Mouse (Mus musculus) CH12.LX (cell line): Measurements from ENCODE around the gene 4930544D05Rik. TPM values are rescaled to one million over a fixed set of nuclear protein-coding genes. Genes with fewer than 3 reads are reported as not detected.
A peak's percentile ranks its signal among the peaks of the same experiment; 100 is the strongest.

Source experiments
- DNase-seq: peaks from one replicate; pipeline ENCODE4 v3.0.0-alpha.2; 2013; ENCODE audit errors: extremely low read depth
- H3K27ac ChIP-seq: 2 replicates; pipeline ENCODE4 v1.5.1; 2012; ENCODE audit warnings: low read depth, mild to moderate bottlenecking, control low read depth, moderate library complexity; ENCODE audit not compliant: insufficient read depth
- H3K27me3 ChIP-seq: replicated peaks from 2 replicates; pipeline ENCODE3; 2012; ENCODE audit warnings: inconsistent platforms
- H3K36me3 ChIP-seq, 2 experiments: replicated peaks in 1 of 2; 2 replicates each; pipeline versions ENCODE3 to v1.6.1; 2012; ENCODE audit warnings: inconsistent platforms in 1 of 2, low read length in 1 of 2, mild to moderate bottlenecking in 1 of 2, mixed read lengths in 1 of 2, moderate library complexity in 1 of 2; ENCODE audit not compliant: control insufficient read depth in 1 of 2, insufficient read depth in 1 of 2
- H3K4me1 ChIP-seq, 2 experiments: 2 replicates each; pipeline ENCODE4 v1.6.1; 2012; ENCODE audit warnings: inconsistent platforms in 1 of 2, moderate library complexity in 1 of 2; ENCODE audit not compliant: insufficient read depth in 2 of 2, control insufficient read depth in 1 of 2
- H3K4me2 ChIP-seq: 2 replicates; pipeline ENCODE4 v1.6.1; 2012; ENCODE audit warnings: low read depth, mild to moderate bottlenecking, control low read depth; ENCODE audit not compliant: poor library complexity, insufficient read depth, severe bottlenecking
- H3K4me3 ChIP-seq, 3 experiments: fragments of 150-350 bp in 1 of 3; sonication (generic) in 1 of 3; replicated peaks in 1 of 3; 2 replicates each; pipeline versions ENCODE3 to v1.5.1; 2011 to 2012; ENCODE audit warnings: low read depth in 2 of 3, low read length in 2 of 3, mild to moderate bottlenecking in 2 of 3, moderate library complexity in 2 of 3, control low read depth in 1 of 3, improper control_type of control experiment in 1 of 3, inconsistent platforms in 1 of 3, mixed read lengths in 1 of 3; ENCODE audit not compliant: poor library complexity in 1 of 3
- H3K79me2 ChIP-seq: replicated peaks from 2 replicates; pipeline ENCODE4 v1.6.1; 2012; ENCODE audit warnings: mild to moderate bottlenecking, moderate library complexity; ENCODE audit not compliant: control insufficient read depth, poor library complexity, insufficient read depth, severe bottlenecking; ENCODE audit errors: extremely low read depth
- H3K9ac ChIP-seq: 2 replicates; pipeline ENCODE4 v1.6.1; 2012; ENCODE audit warnings: low read depth, mild to moderate bottlenecking, control low read depth, moderate library complexity; ENCODE audit not compliant: insufficient read depth
- H3K9me3 ChIP-seq: replicated peaks from 2 replicates; pipeline ENCODE3; 2012; ENCODE audit warnings: low read length, inconsistent platforms, mixed read lengths
- BHLHE40 ChIP-seq: IDR thresholded peaks from 2 replicates; pipeline ENCODE4 v1.6.1; 2011; ENCODE audit warnings: mild to moderate bottlenecking, low read depth, low read length, improper control_type of control experiment
- CHD2 ChIP-seq: IDR thresholded peaks from 2 replicates; pipeline ENCODE4 v1.6.1; 2011; ENCODE audit warnings: low read length, improper control_type of control experiment
- CTCF ChIP-seq, 2 experiments: IDR thresholded peaks in 1 of 2; conservative IDR thresholded peaks in 1 of 2; 2 replicates each; pipeline ENCODE4 v1.5.1; 2011 to 2012; ENCODE audit warnings: low read depth in 2 of 2, low read length in 2 of 2, improper control_type of control experiment in 1 of 2, inconsistent platforms in 1 of 2, mild to moderate bottlenecking in 1 of 2, moderate library complexity in 1 of 2
- ELF1 ChIP-seq: IDR thresholded peaks from 2 replicates; pipeline ENCODE4 v1.6.1; 2014; ENCODE audit warnings: low read depth, mild to moderate bottlenecking, inconsistent platforms, low read length, improper control_type of control experiment
- EP300 ChIP-seq: IDR thresholded peaks from 2 replicates; pipeline ENCODE4 v1.6.1; 2011; ENCODE audit warnings: low read length, improper control_type of control experiment
- ETS1 ChIP-seq: conservative IDR thresholded peaks from 2 replicates; pipeline ENCODE4 v1.6.1; 2012; ENCODE audit warnings: low read depth, mild to moderate bottlenecking, inconsistent platforms, low read length, improper control_type of control experiment, moderate library complexity
- GABPA ChIP-seq: IDR thresholded peaks from 2 replicates; pipeline ENCODE4 v1.6.1; 2012; ENCODE audit warnings: low read depth, low read length, improper control_type of control experiment, inconsistent platforms; ENCODE audit not compliant: insufficient replicate concordance
- IRF4 ChIP-seq: IDR thresholded peaks from 2 replicates; pipeline ENCODE4 v1.6.1; 2014; ENCODE audit warnings: low read depth, mild to moderate bottlenecking, inconsistent platforms, low read length, improper control_type of control experiment
- JUN ChIP-seq: IDR thresholded peaks from 2 replicates; pipeline ENCODE4 v1.6.1; 2011; ENCODE audit warnings: low read depth, mild to moderate bottlenecking, low read length, improper control_type of control experiment, moderate library complexity; ENCODE audit not compliant: insufficient read depth
- JUND ChIP-seq: conservative IDR thresholded peaks from 2 replicates; pipeline ENCODE4 v1.6.1; 2011; ENCODE audit warnings: low read depth, low read length, improper control_type of control experiment
- KAT2A ChIP-seq: IDR thresholded peaks from 2 replicates; pipeline ENCODE4 v1.6.1; 2012; ENCODE audit warnings: low read length, improper control_type of control experiment, inconsistent platforms; ENCODE audit not compliant: insufficient replicate concordance
- MAFK ChIP-seq: IDR thresholded peaks from 2 replicates; pipeline ENCODE4 v1.6.1; 2011; ENCODE audit warnings: low read length, improper control_type of control experiment; ENCODE audit not compliant: insufficient replicate concordance
- MAZ ChIP-seq: IDR thresholded peaks from 2 replicates; pipeline ENCODE4 v1.6.1; 2012; ENCODE audit warnings: low read depth, mild to moderate bottlenecking, inconsistent platforms, low read length, improper control_type of control experiment, moderate library complexity
- MEF2A ChIP-seq: IDR thresholded peaks from 2 replicates; pipeline ENCODE4 v1.6.1; 2014; ENCODE audit warnings: low read depth, mild to moderate bottlenecking, inconsistent platforms, low read length, improper control_type of control experiment, borderline replicate concordance
- MXI1 ChIP-seq: IDR thresholded peaks from 2 replicates; pipeline ENCODE4 v1.6.1; 2011; ENCODE audit warnings: mild to moderate bottlenecking, low read depth, low read length, improper control_type of control experiment
- MYC ChIP-seq: IDR thresholded peaks from 2 replicates; pipeline ENCODE4 v1.6.1; 2011; ENCODE audit warnings: low read depth, mild to moderate bottlenecking, improper control_type of control experiment, low read length
- NELFE ChIP-seq: IDR thresholded peaks from 2 replicates; pipeline ENCODE4 v1.6.1; 2011; ENCODE audit warnings: low read depth, low read length, improper control_type of control experiment
- NRF1 ChIP-seq: IDR thresholded peaks from 2 replicates; pipeline ENCODE4 v1.6.1; 2014; ENCODE audit warnings: low read depth, mild to moderate bottlenecking, inconsistent platforms, low read length, improper control_type of control experiment, moderate library complexity
- POLR2AphosphoS2 ChIP-seq: IDR thresholded peaks from 2 replicates; pipeline ENCODE4 v1.6.1; 2011; ENCODE audit warnings: low read depth, low read length, improper control_type of control experiment
- RAD21 ChIP-seq: IDR thresholded peaks from 2 replicates; pipeline ENCODE4 v1.6.1; 2011; ENCODE audit warnings: low read depth, mild to moderate bottlenecking, low read length, improper control_type of control experiment, moderate library complexity
- SMC3 ChIP-seq: IDR thresholded peaks from 2 replicates; pipeline ENCODE4 v1.6.1; 2011; ENCODE audit warnings: low read depth, low read length, improper control_type of control experiment
- TBP ChIP-seq: conservative IDR thresholded peaks from 2 replicates; pipeline ENCODE4 v1.6.1; 2011; ENCODE audit warnings: low read depth, low read length, improper control_type of control experiment
- TCF12 ChIP-seq: IDR thresholded peaks from 2 replicates; pipeline ENCODE4 v1.6.1; 2014; ENCODE audit warnings: low read depth, mild to moderate bottlenecking, inconsistent platforms, low read length, improper control_type of control experiment
- UBTF ChIP-seq: IDR thresholded peaks from 2 replicates; pipeline ENCODE4 v1.6.1; 2012; ENCODE audit warnings: low read depth, mild to moderate bottlenecking, inconsistent platforms, low read length, improper control_type of control experiment, moderate library complexity
- USF1 ChIP-seq: IDR thresholded peaks from 2 replicates; pipeline ENCODE4 v1.6.1; 2014; ENCODE audit warnings: low read depth, mild to moderate bottlenecking, inconsistent platforms, low read length, improper control_type of control experiment
- dilution Hi-C: fragments of 300-500 bp; cut with MboI; formaldehyde crosslinking; loops from 2 replicates; pipeline ENCODE4 v1.14.3; 2020; ENCODE audit warnings: low sequenced_read_pairs; ENCODE audit not compliant: extremely low pct_unique_long_range_greater_than_20kb, extremely low pct_ligation_motif_present
- in situ Hi-C: fragments of 300-500 bp; cut with MboI; formaldehyde crosslinking; loops from 3 replicates; pipeline ENCODE4 v1.14.3; 2019; ENCODE audit warnings: low sequenced_read_pairs, low pct_ligation_motif_present, low pct_unique_long_range_greater_than_20kb, mixed read lengths
- polyA plus RNA-seq: library from polyadenylated mRNA; unstranded; fragments of >175 nt; gene quantifications from 2 replicates; pipeline ENCODE4 v1.2.1, GENCODE M21; 2012; ENCODE audit warnings: low read depth; ENCODE audit not compliant: insufficient read length
- total RNA-seq, 2 experiments: library from RNA; depleted of rRNA; stranded (reverse); fragments of 300-350 nt in 1 of 2; fragments of >200 nt in 1 of 2; gene quantifications; 2 replicates each; pipeline ENCODE4 v1.2.3; 2012 to 2014

4930544D05Rik gene
- total and polyA plus RNA-seq, 3 experiments = 0.17 TPM; not detected in 2

DNA sequence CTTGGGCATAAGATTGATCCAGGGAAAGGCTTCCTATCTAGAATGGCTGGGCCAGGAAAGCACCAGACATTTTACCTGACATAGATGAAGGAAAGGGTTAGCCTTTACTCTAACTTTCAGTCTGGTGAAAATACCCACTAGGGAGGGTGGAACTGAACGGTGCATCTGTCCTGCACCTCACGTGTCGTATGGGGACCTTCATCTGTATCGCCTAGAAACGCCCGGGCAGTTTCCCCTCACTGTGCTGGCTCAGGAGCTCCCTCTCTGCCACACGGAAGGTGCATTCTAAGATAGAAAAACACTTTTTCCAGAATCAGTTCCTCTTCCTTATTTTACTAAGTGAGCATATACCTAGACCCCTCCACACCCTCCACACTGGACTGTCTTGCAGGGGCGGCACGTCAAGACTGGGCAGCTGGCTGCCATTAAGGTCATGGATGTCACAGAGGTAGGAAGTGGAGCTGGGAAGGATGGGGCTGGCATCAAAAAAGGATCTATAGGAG, 17.1 kb upstream of the 4930544D05Rik start:
- Histone ChIP-seq H3K4me1 (peaks cover 38 to 84% of the 10 kb centered on the region in 2 experiments), H3K36me3 (peaks cover 34 to 64% of the 10 kb centered on the region in 2 experiments), H3K4me2 (no peak overlapping the region)
- TF ChIP-seq TCF12 = no peak
- TF ChIP-seq SMC3 = peak; percentile 21; the same call in 1 of the 2 replicates
- no peak for TF ChIP-seq USF1
- TF ChIP-seq ELF1 = peak; percentile 65
- TF ChIP-seq GABPA = no peak
- no peak; the same call in 1 of the 2 replicates for TF ChIP-seq MXI1
- peak; percentile 87 for TF ChIP-seq EP300
- peak; percentile 53; the same call in 1 of the 2 replicates for TF ChIP-seq JUND
- peak; percentile 68 for TF ChIP-seq MYC
- TF ChIP-seq NELFE = no peak
- TF ChIP-seq UBTF = no peak
- no peak for TF ChIP-seq POLR2AphosphoS2
- peak; percentile 25 for TF ChIP-seq RAD21
- no peak for TF ChIP-seq TBP
- peak; percentile 95 for TF ChIP-seq BHLHE40
- peak in 1 of 2 experiments; percentile 41; a peak in 2 of 4 replicates for TF ChIP-seq CTCF (conservative IDR thresholded peaks at IDR 0.05 in 1 of 2, IDR thresholded peaks at IDR 0.05 in 1 of 2; ENCODE audit: low read depth in 2 of 2, low read length in 2 of 2)
- TF ChIP-seq KAT2A = no peak
- 0 out of 2 replicates have a peak, but pooled peaks have one; percentile 20 for TF ChIP-seq MEF2A
- peak; percentile 35; the same call in 1 of the 2 replicates for TF ChIP-seq CHD2
- no peak for TF ChIP-seq JUN
- TF ChIP-seq ETS1 = peak; percentile 69
- TF ChIP-seq MAFK = peak; percentile 33; the same call in 1 of the 2 replicates
- TF ChIP-seq IRF4 = peak; percentile 90
- TF ChIP-seq NRF1 = no peak
- no peak for TF ChIP-seq MAZ
- TF ChIP-seq, all 38 proteins: peak for 13
- Histone ChIP-seq H3K27me3 (no peaks in the 10 kb centered on the region), H3K9ac (no peak overlapping the region), H3K9me3 (no peaks in the 10 kb centered on the region), H3K27ac (peak overlapping the region; percentile 33; the same call in 1 of the 2 replicates), H3K4me3 (no peak overlapping the region), H3K79me2 (no peaks in the 10 kb centered on the region)
- dilution Hi-C loops (no loop called here), in situ Hi-C loops (no loop called here)
- no peak for DNase-seq
